Mouse (Mus musculus): ENCODE data around the gene Lias.

Gene Lias

DNA sequence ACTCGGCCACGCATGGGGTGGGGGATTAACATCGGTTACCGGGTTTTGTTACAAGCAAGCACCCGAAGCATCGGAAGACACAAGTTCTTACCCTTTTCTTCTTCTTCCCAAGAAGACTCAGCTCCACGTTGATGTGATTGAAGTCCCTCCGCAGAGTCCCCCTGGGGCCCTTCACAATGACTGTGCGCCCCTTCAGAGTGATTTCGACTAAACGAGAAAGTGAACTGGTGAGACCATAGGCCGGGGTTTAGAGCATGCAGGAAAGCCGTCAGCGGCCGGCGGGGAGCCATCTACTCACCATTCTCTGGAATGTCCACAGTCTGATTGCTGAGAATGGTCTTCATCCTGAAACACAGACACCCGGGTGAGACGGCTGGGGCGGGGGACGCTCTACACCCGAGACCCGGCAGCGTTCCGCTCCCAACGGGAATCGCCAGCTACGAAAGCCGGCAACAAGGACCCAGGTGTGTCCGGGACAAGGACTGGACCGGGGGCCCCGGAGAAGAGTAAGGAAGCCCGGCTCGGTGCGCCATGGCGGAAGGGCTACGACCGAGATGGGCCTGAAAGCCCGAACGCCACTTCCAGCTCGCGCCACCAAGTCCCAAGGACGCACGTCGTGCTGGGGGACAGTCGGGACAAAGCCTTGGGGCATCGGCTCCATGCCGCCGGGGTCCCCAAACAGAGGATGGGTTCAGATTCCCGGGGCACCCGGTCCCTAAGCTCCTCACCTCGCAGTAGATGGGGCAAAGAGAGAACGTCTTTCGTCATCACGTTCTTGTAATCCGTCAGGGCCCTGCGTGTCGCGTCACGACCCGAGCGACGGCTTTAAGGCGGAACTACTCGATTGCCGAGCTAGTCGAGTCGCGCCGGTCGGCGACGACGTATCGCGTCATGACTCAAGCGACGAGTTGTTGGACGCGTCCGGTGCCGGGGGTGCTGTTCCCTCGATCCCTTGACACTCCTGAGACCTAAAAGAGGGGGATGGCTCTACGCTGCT lies at the start of gene Lias, which contains the start of gene Rpl9:
TSS of gene Lias (plus strand) at position 850 of the 997 bp plus-strand sequence.
TSS of gene Rpl9 (minus strand) at position 797 of the 997 bp plus-strand sequence.
- peak; percentile 99 for DNase-seq

DNA sequence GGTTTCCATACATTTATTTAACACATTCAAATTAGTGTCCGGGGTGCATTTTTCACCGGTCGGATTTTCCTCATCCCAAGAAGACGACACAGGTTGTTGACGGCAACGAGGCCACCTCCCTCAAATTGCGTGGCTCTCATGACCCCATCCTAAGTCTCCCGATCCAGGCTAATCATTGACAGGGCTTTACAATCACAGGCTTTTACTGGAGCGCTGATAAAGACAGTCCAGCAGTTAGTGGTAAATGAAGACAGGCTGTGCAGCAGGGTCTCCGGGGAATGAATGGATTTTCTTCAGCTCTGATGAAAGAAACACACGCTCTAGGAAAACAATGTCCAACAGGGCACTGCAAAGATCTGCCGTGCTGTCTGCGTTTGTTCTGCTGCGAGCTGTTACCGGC lies 43.1 kb upstream of the Lias start, which contains the start of gene Klb:
TSS of gene Klb (plus strand) at position 147 of the 400 bp plus-strand sequence.
- DNase-seq = no peak

DNA sequence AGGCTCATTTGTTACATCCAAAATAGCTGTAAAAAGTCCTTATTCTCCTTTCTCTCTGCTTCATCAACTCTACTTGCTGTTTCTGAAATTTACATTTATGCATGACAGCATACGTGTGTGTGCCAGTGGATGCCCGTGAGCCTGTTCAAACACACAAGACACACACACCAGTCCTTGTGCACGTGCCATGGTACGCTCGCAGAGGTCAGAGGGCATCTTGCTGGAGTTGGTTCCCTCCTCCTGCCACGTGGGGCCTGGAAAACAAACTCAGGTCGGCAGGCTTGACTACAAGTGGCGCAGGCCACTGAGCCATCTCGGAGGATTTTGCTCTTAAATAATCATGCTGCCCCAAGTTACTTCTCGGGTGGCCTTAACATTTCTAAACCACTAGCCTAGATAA lies 40.8 kb upstream of the Lias start:
- DNase-seq = no peak

DNA sequence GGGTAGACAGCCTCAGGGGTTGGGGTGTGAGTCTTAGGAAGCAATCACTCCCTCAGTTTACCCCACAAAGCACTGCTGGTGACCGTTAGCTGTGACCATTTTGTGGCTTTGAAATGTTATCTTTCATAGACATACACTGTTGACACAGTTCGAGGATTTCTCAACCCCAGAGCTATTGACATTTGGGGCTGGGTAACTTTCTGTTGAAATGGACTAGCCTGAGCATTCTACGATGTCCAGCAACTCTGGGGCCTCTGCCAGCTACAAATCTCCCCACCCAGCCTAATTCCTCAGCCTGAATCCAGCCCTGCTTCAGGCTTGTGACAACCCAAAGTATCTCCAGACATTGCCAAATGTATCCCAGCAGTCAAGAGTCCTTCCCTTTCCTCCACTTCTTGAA lies 37.2 kb upstream of the Lias start:
- DNase-seq = peak; percentile 15 to 30

DNA sequence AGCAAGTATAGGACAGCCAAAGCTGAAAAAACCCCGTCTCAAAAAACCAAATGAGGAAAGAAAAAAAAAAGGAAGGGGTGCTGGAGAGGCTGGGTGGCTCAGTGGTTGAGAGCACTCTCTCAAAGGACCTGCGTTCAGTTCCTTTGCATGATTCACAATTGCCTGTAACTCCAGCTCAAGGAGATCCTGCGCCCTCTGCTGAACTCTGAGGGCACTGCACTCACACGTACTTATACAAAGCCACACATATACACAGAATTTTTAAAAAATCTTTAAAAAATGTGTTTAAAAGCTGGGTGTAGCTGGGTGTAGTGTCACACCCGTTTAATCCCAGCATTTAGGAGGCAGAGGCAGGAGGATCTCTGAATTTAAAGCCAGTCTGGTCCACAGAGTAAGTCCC lies 36.3 kb upstream of the Lias start:
- no peak for DNase-seq

DNA sequence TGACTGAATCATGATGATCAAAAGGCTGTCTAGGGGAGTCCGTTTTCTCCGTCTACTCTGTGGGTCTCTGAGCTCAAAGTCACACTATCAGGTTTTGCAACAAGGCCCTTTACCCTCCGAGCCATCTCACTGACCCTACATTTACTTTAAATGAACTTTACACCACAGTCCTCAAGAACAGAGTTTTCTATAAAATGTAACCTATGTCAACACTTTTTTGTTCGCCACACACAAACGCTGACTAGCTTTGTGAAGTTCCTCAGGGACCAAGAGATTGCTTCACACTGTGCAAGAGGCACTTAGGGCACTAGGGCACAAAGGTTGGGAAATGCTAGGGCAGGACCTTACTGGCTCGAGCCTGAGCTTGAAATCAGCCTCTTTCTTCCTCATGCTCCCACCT lies 34.4 kb upstream of the Lias start:
- peak; percentile 62 to 67 for DNase-seq

DNA sequence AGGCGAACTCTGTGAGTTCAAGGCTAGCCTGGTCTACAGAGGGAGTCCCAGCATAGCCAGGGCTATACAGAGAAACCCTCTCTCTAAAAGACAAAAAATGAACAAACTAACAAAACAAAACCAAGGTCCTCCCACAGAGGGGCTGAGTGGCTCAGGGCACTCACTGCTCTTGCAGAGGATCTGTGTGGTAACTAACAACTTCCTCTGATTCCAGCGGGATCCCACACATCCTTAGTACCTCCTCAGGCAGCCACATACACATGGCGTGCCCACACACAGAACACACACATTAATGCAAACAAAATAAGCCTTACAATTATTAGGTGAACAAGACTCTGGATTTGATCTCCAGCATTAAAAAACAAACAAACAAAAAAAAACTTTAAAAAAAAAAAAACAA lies 33.5 kb upstream of the Lias start:
- no peak for DNase-seq

DNA sequence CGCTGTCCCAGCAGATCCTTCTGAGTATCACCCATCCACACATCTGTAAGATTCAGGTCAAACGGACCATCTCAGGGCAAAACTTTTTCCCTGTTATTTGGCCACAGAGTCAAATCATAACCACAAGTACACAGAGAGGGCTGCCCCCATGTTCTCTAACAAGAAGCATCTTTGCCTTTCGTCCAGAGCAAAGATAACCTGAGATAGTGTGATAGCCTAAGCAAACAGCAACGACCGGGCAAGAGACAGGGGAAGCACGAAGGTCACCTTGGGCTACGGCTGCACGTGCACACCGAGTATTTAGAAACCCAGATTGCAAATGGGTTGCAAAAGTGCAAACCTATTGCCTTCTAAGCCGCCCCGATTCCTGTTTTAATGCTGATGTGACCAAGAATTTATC lies 23.5 kb upstream of the Lias start:
- no peak for DNase-seq

DNA sequence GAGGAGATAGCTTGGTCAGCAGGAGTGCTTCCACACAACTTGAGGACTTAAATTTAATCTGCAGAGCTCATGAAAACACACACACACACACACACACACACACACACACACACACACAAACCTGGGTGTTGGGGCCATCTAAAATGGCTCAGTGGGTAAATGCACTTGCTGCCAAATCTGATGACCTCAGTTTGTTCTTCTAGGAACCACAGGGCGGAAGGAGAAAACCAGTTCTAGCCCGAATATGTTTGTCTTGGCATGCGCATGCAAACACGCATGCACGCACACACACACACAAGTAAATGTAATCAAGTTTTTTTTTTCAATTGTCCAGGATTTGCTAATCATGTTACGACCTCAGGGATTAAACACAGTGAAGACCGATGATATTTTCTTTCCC lies 19.7 kb upstream of the Lias start:
- DNase-seq = no peak

DNA sequence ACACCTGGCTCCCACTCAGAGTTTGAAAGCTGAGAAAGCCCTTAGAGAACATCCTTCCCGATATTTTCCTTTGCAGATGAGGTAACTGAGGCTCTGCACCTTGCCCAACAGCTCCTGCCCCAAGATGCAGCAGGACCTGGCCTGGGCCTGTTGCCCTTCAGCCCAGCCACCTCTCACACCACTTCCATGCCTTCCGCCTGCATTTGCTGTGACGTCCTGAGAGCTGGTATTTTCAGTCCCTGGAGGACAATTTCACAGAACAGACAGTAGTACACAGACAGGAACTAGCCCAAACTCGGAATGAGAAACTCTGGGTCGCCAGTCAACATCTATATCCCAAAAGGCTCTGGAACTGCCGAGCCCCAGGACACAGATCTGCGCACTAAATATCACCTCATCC lies 16.6 kb upstream of the Lias start:
- no peak for DNase-seq

DNA sequence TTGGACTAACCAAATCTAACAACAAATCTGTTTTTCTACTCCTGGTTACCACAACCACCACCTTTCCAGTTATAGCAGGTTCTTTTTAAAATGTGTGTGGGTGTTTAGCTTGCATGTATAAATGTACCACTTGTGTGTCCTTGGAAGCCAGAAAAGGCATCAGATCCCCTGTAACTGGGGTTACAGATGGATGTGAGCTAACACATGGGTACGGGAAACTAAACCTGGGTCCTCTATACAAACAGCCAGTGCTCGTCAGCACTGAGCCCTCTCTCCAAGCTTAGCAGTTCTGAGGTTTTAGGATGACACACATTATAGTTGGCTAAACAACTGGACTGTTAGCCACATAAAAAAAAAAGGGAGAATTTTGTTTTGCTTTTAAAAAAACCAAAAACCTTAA lies 5.6 kb upstream of the Lias start:
- DNase-seq = no peak

DNA sequence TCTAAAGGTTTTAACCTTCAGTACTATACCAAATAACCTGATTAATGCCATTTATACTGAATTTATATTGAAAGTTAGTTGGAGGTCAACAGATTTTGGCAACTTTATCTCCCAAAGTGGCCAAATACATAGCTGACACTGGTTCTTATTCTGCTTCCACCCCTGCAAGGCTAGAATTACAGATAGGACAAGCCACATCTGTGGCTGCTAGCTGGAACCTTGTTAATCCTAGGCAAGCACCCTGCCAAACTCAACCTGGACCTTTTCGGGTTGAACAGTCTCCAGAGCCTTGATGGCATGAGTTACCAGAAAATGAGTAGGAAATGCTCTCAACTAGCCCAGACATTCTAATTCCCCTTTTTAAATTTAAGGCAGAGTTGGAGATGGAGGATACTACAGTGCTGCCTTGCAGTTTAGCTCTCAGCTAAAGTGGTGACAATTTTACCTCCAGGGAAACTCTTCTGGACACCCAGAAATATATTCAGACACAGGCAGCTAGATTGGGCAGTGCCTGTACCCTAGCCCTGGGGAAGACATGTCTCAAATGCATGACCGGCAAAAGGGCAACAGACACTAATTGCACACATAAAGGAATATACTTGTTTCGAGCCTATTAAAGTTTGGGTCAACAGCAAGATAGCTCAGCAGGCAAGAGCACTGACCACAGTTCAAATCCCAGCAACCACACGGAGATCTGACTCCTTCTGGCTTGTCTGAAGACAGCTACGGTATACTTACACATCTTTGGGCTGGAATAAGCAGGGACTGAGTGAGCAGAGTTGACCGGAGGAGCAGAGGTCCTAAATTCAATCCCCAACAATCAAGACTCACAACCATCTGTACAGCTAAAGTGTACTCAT lies 4.1 kb upstream of the Lias start:
- no peak for DNase-seq

DNA sequence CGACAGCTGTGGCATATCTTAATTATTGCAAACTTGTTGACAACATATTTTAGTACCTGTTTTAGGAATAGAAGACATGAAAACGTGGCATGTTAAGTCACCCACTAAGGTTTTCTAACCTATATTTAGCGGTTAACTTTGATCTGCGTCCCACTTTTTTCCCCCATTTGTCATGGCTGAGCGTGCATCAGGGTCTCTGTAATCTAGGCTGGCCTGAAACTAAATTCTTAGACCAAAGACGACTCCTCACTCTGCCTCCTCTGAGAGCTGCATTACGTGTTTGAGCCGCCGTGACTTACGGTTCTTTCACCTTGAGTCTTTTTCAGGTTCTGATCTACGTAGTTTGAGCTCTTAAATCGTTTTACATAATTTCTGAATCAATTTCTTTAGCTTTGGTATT lies 456 bp downstream of the Lias start:
- DNase-seq = peak in 1 of 2 experiments; percentile 6

DNA sequence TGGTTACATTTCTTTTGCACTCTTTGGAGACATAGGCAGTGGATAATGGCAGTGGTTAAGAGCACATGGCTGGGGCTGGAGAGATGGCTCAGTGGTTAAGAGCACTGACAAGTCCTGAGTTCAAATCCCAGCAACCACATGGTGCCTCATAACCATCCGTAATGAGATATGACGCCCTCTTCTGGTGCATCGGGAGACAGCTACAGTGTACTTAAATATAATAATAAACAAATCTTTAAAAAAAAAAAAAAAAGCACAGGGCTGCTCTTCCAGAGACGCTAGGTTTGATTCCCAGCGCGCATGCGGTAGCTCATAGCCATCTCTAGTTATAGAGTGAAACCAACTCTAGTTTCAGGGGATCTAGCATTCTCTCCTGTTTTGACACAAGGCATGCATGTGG lies 3.1 kb downstream of the Lias start:
- DNase-seq = no peak

DNA sequence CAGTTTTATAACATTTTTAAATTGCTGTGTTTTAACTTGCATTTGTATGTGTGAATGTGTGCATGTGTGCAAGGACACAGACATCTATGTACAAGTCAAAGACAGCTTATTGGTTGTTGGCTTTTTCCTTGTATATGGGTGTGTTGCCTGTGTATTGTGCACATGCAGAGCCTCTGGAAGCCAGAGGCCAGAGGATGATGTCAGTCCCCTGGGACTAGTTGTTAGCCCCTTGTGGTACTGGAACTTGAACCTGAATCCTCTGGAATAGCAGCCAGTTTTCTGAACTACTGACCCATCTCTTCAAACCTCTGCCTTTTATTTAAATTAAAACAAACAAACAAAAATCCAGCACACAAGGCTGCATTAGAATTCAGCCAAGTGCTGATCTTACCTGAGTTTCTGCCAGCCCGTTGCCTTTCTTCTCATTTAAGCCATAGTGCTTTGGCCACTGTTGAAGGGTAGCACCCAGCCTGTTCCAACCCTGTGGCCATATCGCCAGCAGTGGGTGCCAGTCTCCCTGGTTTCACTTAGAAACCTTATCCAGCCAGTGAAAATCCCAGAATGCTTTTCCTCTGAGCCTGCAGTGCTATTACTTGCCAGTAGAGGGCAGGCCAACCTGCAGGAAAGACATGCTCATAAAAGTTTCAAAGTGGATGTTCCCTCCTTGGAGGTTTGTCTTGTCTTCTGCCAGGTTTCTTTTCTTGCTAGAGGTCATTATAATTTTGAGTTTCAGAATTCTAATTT lies 10.1 kb downstream of the Lias start:
- DNase-seq = peak; percentile 77 to 89

DNA sequence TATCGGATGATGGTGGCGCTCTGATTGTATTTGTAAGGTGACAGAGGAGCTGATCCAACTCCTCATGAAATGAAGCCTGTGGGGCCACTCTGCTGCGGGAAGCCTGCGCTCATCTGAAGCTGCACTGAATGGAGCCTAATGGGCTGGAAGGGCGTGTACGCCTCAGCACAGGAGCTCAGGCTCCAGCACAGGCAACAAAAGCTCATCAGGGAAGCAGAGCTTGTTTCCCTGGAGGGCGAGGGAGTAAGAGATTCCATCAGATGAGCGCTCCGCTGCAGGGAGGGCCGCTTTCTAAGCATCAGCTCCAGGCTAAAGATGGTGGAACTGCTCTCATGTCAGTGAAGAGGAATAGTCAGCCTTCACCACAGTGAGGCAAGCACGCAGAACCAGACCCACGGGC lies 16.7 kb downstream of the Lias start:
- no peak for DNase-seq

DNA sequence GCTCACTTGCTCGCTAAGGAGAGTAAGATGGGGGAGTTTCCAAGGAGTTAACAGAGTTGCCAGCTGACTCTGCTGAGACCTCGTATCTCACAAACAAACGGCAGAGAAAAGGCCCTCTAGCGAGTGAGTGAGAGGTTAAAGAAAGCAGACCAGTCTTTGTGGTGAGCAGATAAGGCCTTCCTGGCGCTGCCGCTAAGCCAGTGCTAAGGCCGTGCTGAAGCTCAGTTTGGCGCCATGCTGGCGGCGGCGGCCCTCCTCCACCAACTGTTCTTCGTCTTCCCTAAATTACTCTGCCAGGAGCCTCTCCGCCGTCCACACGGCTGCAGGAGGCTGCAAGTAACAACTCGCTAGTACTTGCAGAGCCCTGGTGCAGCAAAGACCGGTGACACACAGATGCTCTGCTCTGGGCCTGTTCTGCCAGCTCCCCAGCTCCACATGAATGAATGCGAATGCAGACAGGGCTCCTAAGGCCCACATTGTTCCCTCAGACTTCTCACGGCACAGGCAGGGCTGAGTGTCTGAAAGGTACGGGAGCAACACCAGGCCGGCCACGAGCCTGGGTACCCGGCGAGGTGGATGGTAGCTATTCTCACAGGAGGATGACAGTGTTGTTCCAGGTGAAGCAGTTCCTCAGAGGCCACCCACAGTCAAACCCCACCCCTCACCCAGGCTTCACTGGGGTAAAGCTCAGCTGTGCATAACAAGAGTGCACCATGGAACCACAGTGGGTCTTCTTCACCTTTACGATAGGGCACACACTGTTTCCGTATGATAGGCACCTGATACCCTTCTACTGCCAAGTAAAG lies 24.6 kb downstream of the Lias start:
- DNase-seq = peak in 1 of 2 experiments; percentile 37

DNA sequence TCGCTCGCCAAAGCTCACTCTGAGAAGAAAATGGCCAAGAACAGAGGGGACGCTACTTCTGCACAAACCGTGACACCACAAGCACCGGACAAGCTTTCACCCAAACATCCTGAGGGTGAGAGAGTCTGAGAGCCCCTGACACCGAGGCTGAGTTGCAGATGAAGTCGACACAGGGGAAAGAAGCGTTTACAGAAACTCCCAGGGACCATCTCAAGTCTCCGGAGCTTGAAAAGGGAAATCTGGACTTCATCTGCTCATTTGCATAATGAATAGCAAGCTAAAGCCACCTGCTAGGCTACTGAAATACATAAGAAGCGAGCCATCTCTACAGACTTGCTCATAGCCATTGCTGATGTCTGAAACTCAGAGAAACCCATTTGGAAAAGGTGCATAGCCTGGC lies 27.8 kb downstream of the Lias start:
- DNase-seq = no peak

DNA sequence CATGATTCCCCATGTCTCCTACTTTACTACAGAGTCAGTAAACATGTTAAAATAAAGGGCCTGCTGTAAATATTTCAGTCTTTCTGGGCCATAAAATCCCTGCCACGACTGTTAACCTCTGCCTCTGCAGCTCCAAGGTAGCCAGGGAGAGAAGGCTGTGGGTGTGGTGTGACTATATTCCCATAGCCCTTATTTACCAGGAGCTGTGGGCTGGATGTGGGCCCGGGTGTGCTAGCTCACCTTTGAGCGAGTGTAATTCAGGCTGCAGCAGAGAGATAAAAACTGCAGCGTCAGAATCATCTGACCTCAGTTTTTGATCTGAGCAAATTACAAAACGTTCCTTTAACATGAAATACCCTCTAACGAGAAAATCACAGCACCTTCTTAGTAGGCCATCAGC lies 29.5 kb downstream of the Lias start:
- peak in 1 of 2 experiments; percentile 7 for DNase-seq

DNA sequence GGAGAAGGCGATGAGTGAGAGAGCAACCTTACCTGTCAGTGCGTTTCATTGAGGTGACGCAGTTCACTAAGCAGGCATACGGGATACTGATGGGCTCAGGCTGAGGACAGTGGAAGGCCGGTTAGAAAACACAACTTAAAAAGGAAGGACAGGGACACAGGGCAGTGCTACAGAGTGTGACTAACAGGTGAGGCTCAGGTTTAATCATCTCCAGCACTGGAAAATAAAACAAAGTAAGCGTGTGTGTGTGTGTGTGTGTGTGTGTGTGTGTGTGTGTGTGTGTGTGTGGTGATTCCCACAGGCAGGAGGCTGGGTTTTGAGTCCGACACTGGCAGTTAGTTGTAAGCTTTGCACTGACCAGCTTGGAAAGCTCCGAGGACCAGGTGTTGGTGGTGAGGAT lies 31.5 kb downstream of the Lias start:
- DNase-seq = no peak

DNA sequence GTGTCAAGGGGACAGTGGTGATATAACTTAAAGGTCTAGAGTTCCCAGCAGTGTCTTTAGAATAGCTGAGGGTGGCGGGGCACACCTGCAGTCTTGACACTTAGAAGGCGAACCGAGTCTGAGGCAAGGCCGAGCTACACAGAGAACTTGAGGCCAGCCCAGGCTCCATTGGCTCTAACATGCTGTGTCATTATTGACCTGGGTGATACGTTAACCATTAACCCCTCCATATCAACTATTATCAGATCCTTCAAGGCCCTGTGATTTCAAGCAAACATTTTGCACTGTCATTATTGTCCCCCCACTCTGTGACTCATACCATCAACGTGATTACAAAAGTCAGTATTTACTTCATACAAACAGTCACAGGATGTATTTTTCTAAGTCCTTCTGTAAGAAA lies 32.9 kb downstream of the Lias start:
- DNase-seq = no peak

DNA sequence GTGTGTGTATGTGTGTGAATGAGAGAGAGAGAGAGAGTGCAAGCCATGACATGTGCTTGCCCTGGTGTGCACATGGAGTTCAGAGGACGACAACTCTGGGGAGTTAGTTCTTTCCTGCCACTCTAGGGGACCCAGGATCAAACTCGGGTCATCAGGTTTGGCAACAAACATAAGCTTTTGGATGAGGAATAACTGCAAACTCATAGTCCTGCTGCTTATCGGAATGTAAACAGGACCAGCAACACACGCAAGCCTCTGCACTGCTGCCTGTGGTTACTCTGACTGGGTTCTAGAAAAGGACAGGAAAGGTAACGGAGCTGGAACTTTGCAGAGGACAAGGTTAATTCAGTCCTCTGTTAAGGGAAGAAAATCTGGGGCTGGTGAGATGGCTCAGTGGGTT lies 34.0 kb downstream of the Lias start:
- no peak for DNase-seq
